Mouse (Mus musculus) embryonic facial prominence, embryonic 12.5 days (tissue): ENCODE results near the gene Ebpl. TPM values are rescaled to one million over a fixed set of nuclear protein-coding genes. Genes with fewer than 3 reads are reported as not detected.
"Not testable (repeated sequence)": the region's sequence is repeated elsewhere in the genome, so short reads cannot be mapped to it uniquely, and the experiment has no call there.

Experiments used
- ATAC-seq: fragments of 200-750 bp; cut with Nextera tagmentation; 2 replicates; pipeline ENCODE4 v1.8.0; 2017; ENCODE audit not compliant: insufficient number of reproducible peaks, insufficient read depth, low FRiP score, low TSS enrichment
- H3K27ac ChIP-seq: fragments of 300-500 bp; sonication (generic); 2 replicates; pipeline ENCODE4 v1.5.1; 2016; ENCODE audit warnings: mild to moderate bottlenecking
- H3K27me3 ChIP-seq: fragments of 300-500 bp; sonication (generic); 2 replicates; pipeline ENCODE4 v1.6.1; 2016; ENCODE audit warnings: mild to moderate bottlenecking, moderate library complexity
- H3K36me3 ChIP-seq: fragments of 300-500 bp; sonication (generic); 2 replicates; pipeline ENCODE4 v1.6.1; 2016; ENCODE audit warnings: mild to moderate bottlenecking
- H3K4me1 ChIP-seq: fragments of 300-500 bp; sonication (generic); 2 replicates; pipeline ENCODE4 v1.6.1; 2016
- H3K4me2 ChIP-seq: fragments of 300-500 bp; sonication (generic); replicated peaks from 2 replicates; pipeline ENCODE4 v1.6.1; 2016; ENCODE audit warnings: mild to moderate bottlenecking, moderate library complexity
- H3K4me3 ChIP-seq: fragments of 300-500 bp; sonication (generic); 2 replicates; pipeline ENCODE4 v1.5.1; 2016; ENCODE audit warnings: mild to moderate bottlenecking
- H3K9ac ChIP-seq: fragments of 300-500 bp; sonication (generic); 2 replicates; pipeline ENCODE4 v1.6.1; 2016; ENCODE audit warnings: mild to moderate bottlenecking, moderate library complexity
- H3K9me3 ChIP-seq: fragments of 300-500 bp; sonication (generic); 2 replicates; pipeline ENCODE4 v1.6.1; 2016; ENCODE audit warnings: mild to moderate bottlenecking, moderate library complexity
- WGBS: fragments of 180-500 bp; shearing (Covaris S2); methylation state at CpG from one replicate; pipeline ENCODE4 v1.1.7; 2016; 5-methylcytosine and 5-hydroxymethylcytosine counted together
- polyA plus RNA-seq: library from polyadenylated mRNA; unstranded; fragments of >200 nt; fragmentation: Nextera tagmentation; extraction: Ambion mirVana; gene quantifications from 2 replicates; pipeline ENCODE4 v1.2.1, GENCODE M21; 2016

The Ebpl gene
- polyA plus RNA-seq, 1 experiment from 2014 or later, result 13.9 TPM

DNA sequence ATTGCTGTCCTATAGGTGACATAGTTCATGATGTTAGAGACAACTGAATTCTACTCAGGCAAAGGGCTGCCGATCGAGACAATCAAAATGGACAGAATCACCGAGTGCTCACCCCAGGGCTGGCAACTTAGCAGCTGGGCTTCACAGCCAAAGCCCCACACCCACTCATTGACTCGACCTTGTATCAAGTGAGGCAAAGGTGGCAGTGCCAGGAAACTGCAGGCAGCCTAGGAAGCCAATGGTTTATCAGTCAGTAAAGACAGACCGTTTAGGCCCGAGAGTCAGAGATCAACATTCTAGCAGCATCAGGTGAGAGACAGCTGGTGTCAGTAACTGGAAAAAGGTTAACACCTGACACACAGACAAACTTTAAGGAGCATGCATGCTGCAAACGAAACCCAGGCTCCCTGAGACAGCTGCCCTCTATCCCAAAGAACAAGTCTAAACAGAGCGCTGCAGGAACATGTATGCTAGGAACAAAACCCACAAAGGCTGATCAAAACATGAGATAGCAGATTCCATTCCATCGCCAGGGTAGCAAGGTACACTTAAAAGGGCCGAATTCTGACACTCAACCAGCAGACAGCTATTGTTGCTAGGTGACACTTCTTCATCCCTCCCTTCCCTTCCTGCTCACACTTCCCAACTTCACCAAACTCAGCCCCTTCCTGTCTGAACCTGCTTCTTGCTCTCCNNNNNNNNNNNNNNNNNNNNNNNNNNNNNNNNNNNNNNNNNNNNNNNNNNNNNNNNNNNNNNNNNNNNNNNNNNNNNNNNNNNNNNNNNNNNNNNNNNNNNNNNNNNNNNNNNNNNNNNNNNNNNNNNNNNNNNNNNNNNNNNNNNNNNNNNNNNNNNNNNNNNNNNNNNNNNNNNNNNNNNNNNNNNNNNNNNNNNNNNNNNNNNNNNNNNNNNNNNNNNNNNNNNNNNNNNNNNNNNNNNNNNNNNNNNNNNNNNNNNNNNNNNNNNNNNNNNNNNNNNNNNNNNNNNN lies 5.7 kb downstream of the Ebpl start:
- H3K4me3 ChIP-seq, result no peak overlapping the region
- no peak overlapping the region for H3K9ac ChIP-seq
- H3K27me3 ChIP-seq, result no peaks in the 10 kb centered on the region
- H3K4me2 ChIP-seq, result no peak overlapping the region
- 73% methylated on average over 10 of the region's 10 CpGs for WGBS
- H3K36me3 ChIP-seq, result no peaks in the 10 kb centered on the region
- no peaks in the 10 kb centered on the region for H3K4me1 ChIP-seq
- no peak overlapping the region for H3K27ac ChIP-seq
- H3K9me3 ChIP-seq, result no peaks in the 10 kb centered on the region
- ATAC-seq, result no peak

DNA sequence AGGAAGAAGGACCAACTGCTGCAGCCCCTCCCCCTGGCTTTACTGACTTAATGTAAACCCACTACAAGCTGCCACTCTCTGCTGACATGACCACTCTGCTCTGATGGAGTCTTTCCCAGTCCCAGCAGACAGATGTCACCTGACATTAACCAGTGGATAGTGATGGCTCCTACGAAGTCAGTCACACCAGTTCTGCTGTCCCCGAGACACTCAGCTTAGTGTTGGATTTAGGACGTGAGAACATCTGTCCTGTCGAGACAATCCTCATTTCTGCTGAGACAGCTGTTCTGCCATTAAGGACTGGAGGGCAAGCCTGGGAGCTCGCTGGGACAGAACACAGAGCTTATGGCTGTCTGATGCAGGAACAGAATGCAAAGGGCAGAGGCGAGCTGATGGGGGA lies 9.4 kb downstream of the Ebpl start:
- Histone ChIP-seq H3K27me3 (no peaks in the 10 kb centered on the region), H3K36me3 (no peaks in the 10 kb centered on the region), H3K9me3 (no peaks in the 10 kb centered on the region), H3K9ac (no peak overlapping the region), H3K27ac (no peak overlapping the region), H3K4me3 (no peak overlapping the region), H3K4me2 (no peak overlapping the region), H3K4me1 (no peaks in the 10 kb centered on the region)
- WGBS, result 66% methylated on average over 6 of the region's 6 CpGs
- no peak for ATAC-seq

GRCm38 (mm10) chr14:61349876-61350275 lies 10.4 kb downstream of the Ebpl start:
- ATAC-seq, result no peak
- no peaks in the 10 kb centered on the region for H3K9me3 ChIP-seq
- no peaks in the 10 kb centered on the region for H3K36me3 ChIP-seq
- no peak overlapping the region for H3K4me3 ChIP-seq
- H3K4me1 ChIP-seq, result no peaks in the 10 kb centered on the region
- 87% methylated on average over 4 of the region's 4 CpGs for WGBS
- no peak overlapping the region for H3K27ac ChIP-seq
- no peak overlapping the region for H3K4me2 ChIP-seq
- no peaks in the 10 kb centered on the region for H3K27me3 ChIP-seq
- H3K9ac ChIP-seq, result no peak overlapping the region

GRCm38 (mm10) chr14:61346827-61347698 lies 13.2 kb downstream of the Ebpl start:
- Histone ChIP-seq H3K4me2 (no peak overlapping the region), H3K9me3 (no peaks in the 10 kb centered on the region), H3K36me3 (no peaks in the 10 kb centered on the region), H3K9ac (no peak overlapping the region), H3K4me3 (no peak overlapping the region), H3K27ac (no peak overlapping the region), H3K27me3 (no peaks in the 10 kb centered on the region), H3K4me1 (no peaks in the 10 kb centered on the region)
- 82% methylated on average over 10 of the region's 10 CpGs for WGBS
- no peak for ATAC-seq

- Histone ChIP-seq H3K4me2 (no peak overlapping the region), H3K4me1 (no peaks in the 10 kb centered on the region), H3K27me3 (no peaks in the 10 kb centered on the region), H3K27ac (no peak overlapping the region), H3K9me3 (no peaks in the 10 kb centered on the region), H3K9ac (no peak overlapping the region), H3K4me3 (no peak overlapping the region), H3K36me3 (no peaks in the 10 kb centered on the region)
- no peak for ATAC-seq
- WGBS, result 65% methylated on average over 5 of the region's 5 CpGs
Observed at GRCm38 (mm10) chr14:61344590-61344989, 15.6 kb downstream of the Ebpl start.

DNA sequence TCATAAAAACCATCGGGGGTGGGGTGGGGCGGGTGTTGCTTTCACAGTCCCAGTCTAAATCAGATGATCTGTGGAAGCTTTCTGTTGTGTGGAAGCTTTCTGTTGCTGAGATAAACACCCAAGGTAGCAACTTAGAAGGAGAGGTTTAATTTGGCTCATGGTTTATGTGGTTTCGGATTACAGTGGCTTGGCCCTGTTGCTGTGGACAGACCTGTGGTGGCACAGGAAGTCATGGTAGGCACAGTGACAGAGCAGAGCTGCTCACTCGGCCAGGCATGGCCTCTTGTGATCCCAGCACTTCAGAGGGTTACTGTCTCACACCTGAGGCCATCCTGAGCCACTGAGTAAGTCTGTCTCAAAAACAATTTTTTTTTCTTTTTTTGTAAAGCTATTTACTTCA lies 20.9 kb downstream of the Ebpl start:
- WGBS, result 75% methylated on average over 4 of the region's 4 CpGs
- no peak overlapping the region for H3K9ac ChIP-seq
- no peak overlapping the region for H3K4me3 ChIP-seq
- H3K4me1 ChIP-seq, result no peaks in the 10 kb centered on the region
- no peak for ATAC-seq
- no peaks in the 10 kb centered on the region for H3K9me3 ChIP-seq
- no peaks in the 10 kb centered on the region for H3K27me3 ChIP-seq
- no peaks in the 10 kb centered on the region for H3K36me3 ChIP-seq
- no peak overlapping the region for H3K27ac ChIP-seq
- H3K4me2 ChIP-seq, result no peak overlapping the region

- Histone ChIP-seq H3K27me3 (no peaks in the 10 kb centered on the region), H3K27ac (no peak overlapping the region), H3K9me3 (no peaks in the 10 kb centered on the region), H3K4me1 (peaks cover 10% of the 10 kb centered on the region; the same call in 1 of the 2 replicates), H3K9ac (no peak overlapping the region), H3K36me3 (no peaks in the 10 kb centered on the region), H3K4me3 (no peak overlapping the region), H3K4me2 (no peak overlapping the region)
- WGBS, result 21% methylated on average over 13 of the region's 13 CpGs
- ATAC-seq, result 0 out of 2 replicates have a peak, but pooled peaks have one; percentile 11
Observed at GRCm38 (mm10) chr14:61330996-61331561, 29.2 kb downstream of the Ebpl start.

- no peak for ATAC-seq
- no peak overlapping the region for H3K4me3 ChIP-seq
- H3K4me1 ChIP-seq, result peaks cover 10% of the 10 kb centered on the region; the same call in 1 of the 2 replicates
- no peak overlapping the region for H3K4me2 ChIP-seq
- WGBS, result 88% methylated on average over 11 of the region's 11 CpGs
- H3K36me3 ChIP-seq, result no peaks in the 10 kb centered on the region
- H3K27ac ChIP-seq, result no peak overlapping the region
- no peaks in the 10 kb centered on the region for H3K27me3 ChIP-seq
- H3K9ac ChIP-seq, result no peak overlapping the region
- no peaks in the 10 kb centered on the region for H3K9me3 ChIP-seq
Observed at GRCm38 (mm10) chr14:61330591-61330990, 29.6 kb downstream of the Ebpl start.

DNA sequence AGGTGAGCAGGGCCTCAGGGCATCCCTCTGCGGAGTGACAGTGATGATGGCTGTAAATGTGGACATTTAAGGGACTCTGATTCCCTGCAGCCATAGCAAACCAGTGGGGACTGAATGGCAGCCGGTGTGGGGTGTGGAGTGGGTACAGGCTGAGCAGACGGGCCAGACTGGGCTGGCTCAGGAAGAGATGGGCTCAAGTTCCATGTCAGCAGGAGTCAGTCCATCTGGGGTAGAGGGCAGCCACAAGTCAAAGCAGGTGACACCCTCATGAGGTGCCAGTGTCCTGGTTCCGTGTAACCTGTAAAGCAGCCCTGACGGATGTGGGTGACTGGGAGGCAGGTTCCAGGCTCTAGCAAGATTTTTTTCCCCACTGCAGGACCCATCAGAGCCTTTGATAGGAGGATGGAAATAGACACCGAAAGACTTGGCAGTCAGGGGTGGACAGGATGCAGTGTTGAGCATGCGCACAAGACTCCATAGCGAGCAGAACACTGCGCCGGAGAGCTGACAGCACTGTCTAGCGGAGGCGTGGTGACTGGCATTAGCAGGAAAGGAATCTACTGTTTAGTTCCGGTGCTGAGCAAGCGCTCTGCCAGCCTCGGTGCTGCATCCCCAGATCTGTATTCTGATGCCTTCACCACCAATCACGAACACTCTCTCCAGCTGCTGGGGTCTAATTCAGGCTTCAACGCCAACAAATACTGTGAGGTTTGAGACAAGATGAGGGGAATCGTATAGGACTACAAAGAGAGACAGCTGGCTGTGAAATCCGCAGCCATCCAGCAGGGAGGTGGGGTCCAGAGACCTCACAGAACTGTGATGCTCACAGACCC lies 32.4 kb downstream of the Ebpl start:
- no peaks in the 10 kb centered on the region for H3K36me3 ChIP-seq
- H3K27ac ChIP-seq, result no peak overlapping the region
- 24% methylated on average over 19 of the region's 19 CpGs for WGBS
- H3K9ac ChIP-seq, result no peak overlapping the region
- H3K4me1 ChIP-seq, result peaks cover 10% of the 10 kb centered on the region; the same call in 1 of the 2 replicates
- H3K27me3 ChIP-seq, result no peaks in the 10 kb centered on the region
- H3K9me3 ChIP-seq, result no peaks in the 10 kb centered on the region
- ATAC-seq, result peak; percentile 54; the same call in 1 of the 2 replicates
- peak overlapping the region; percentile 43 for H3K4me2 ChIP-seq
- peak overlapping the region; percentile 26 for H3K4me3 ChIP-seq

DNA sequence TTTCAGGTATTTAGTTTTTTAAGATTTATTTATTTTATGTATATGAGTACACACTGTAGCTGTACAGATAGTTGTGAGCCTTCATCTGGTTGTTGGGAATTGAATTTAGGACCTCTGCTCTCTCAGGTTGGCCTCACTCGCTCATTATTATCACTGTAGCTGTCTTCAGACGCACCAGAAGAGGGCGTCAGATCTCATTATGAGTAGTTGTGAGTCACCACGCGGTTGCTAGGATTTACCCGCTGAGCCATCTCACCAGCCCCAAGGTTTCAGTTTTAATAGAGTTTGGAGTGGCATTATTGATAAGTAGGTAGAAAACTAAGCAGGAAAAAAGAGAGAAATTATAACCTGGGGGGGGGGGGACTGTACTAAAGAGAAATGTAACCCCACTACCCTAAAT lies 33.2 kb downstream of the Ebpl start:
- 21% methylated on average over 6 of the region's 6 CpGs for WGBS
- not testable (repeated sequence) for H3K36me3 ChIP-seq

DNA sequence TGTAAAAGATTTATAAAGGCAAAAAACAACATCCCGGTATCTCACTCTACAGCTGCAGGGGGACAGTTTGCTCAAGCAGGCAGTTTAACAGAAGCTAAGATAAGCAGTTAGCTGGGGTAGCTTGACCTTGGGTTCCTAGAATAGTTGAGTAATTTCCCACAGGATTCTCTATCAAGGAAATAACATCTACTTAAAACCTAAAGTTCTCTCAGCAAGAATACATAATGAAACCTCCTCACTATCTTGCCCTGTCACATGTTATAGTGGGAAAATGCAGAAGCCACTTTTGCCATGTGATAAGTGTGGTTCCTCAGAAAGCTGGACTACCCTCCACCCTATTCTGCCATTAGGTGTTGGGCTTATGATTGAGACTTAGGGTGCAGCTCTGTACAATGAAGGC lies 37.5 kb downstream of the Ebpl start:
- Histone ChIP-seq H3K4me3 (no peak overlapping the region), H3K27ac (no peak overlapping the region), H3K36me3 (no peaks in the 10 kb centered on the region), H3K27me3 (no peaks in the 10 kb centered on the region), H3K4me2 (no peak overlapping the region), H3K4me1 (peaks cover 7% of the 10 kb centered on the region; the same call in 1 of the 2 replicates), H3K9me3 (no peaks in the 10 kb centered on the region), H3K9ac (no peak overlapping the region)
- WGBS, result 100% methylated on average over 1 of the region's 1 CpGs
- no peak for ATAC-seq

More for the DNA sequence above, 33.2 kb downstream of the Ebpl start:
- H3K27me3 ChIP-seq, H3K9ac ChIP-seq, H3K4me3 ChIP-seq, H3K27ac ChIP-seq, H3K4me2 ChIP-seq, H3K9me3 ChIP-seq, ATAC-seq: not testable (repeated sequence)
- H3K4me1 ChIP-seq, result peaks cover 10% of the 10 kb centered on the region; the same call in 1 of the 2 replicates
